Mouse (Mus musculus): ENCODE data around the gene Fam173b.

The Fam173b gene

DNA sequence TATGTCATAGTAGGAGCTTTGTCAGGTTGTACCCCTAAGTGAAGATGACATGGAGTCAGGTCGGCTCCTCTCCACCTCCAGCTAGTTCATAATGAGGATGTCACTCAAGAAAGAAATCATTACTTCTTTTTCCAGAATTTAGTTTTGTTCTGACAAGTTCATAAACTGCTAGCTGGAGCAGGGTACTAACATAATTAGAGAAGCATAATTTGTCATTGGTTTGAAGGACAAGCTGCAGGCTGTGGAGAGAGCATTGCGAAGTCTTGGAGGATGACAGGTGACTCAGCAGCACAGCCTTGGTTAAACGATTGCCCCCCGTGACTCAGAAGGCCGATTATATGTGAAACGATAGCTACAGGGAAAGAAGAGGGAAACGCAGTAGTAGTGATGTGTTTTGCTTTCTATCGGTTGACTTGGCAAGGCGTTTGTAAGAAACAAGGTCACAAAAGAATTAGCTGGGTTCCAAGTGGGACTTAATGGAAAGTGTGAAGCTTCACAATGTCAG lies 34.5 kb downstream of the Fam173b start:
- no peak for DNase-seq (ENCODE audit: low spot score)

DNA sequence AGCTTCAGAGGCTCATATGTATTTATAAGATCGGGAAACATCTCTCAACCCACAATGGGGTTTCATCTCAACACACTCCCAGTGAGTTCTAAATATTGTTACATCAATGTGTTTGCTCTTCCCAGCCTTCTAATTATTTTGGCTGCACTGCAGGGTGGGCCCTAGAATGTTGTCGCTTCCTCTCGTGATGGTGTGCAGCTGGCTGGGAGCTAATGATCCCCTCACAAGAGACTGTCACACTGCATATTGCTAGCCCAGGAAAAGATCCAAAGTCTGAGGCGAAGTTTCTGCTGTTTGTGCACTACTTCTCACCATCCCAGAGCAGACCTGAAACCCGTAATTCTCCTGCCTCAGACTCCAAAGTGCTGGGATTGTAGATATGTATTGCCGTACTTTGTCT lies 45.6 kb downstream of the Fam173b start:
- no peak for DNase-seq (ENCODE audit: low spot score)

DNA sequence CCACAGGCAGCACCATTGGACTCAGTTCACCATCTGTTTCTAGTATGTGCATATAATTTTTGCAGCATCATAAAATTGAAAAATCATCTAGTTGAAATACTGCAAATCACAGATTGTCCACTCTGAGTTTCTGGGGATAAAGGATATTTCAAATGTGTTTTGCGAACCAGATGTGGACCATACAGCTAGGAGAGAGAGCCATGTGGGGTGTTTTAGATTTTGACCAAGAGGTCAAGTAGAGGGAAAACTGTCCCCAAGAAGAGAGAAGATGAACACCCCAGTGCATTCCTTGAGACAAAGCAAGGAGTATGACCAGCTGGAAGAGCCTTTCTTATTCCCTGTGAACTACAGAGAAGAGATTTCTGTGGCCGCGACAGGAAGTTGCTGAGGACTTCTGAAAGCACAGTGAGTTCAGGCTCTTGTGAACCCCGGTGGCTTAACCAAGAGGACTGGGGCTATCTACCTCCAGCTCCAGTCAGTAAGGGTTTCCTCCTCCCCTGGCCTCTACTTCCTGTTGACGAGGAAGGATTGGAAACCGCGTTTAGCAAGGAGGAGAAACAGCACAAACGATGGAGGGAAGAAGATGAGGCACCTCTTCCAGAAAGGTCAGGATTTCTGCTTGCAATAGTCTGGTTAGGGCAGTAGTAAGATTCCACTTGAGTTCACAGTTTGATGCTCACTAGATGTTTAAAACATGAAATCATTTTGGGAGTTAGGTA lies 46.4 kb downstream of the Fam173b start:
- no peak for DNase-seq (ENCODE audit: low spot score)

DNA sequence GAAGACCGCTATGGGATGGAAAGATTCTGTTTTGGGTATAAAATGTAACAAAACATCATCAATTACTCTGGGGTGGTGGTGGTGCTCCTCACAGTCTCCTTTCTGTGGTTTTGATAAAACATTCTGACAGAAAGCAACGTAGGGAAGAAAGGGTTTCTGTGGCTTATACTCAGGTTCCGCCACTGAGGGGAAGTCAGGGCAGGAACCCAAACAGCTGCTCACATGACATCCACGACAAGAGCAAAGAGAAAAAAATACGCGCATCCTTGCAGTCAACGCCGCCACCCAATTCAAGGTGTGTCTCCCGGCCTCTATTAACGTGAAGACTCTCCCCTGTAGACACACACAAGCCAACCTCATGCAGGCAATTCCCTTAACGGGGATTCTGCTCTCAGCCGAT lies 48.0 kb downstream of the Fam173b start:
- DNase-seq (ENCODE audit: low spot score): no peak

DNA sequence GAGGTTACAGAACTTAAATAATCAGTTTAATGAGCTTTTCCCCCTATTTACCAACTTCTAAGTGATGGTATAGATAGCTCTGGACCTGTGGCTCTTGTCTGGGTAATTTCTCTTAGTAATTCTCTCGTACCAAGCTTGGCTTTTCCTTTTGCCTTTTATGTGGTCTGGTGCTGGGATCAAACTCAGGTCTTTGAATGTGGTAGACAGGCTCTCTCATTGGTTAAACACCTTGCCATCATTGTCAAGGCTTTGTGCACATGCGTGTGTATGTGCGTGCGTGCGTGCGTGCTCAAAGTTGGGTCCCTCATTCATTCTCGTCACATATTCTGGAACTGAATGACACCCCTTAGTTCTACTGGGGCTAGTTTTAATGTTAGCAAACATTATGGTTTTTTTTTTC lies 49.2 kb downstream of the Fam173b start:
- no peak for DNase-seq (ENCODE audit: low spot score)

DNA sequence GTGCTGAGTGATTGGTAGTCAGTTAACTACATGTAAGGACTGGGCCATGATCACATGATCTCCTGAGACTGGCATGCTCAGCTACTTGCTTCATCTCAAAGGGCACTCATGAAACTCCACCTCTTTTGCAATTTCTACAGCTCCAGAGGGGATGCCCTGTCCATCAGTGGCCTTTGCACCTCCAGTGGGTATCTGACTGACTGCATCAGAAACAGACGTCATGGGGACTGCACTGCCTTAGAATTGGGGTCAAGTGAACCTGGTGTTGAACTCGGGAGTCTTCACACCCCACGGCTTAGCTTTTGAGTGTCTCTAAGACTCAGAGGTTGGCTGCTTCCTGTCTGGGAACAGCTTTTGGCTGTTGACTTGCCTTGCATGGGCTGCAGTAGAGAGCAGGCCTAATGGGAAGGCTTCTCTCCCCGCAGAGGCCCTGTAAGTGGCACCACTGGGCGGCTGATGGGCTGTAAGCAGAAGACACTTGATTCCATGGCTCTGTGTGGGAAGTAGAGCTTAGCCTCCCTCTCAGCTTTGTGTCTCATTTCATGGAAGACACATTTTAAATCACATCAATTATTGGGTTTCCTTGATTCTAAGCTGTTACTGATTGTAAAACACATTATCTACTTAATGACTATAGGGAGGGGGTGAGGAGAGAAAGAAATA lies 58.6 kb downstream of the Fam173b start:
- no peak for DNase-seq (ENCODE audit: low spot score)

DNA sequence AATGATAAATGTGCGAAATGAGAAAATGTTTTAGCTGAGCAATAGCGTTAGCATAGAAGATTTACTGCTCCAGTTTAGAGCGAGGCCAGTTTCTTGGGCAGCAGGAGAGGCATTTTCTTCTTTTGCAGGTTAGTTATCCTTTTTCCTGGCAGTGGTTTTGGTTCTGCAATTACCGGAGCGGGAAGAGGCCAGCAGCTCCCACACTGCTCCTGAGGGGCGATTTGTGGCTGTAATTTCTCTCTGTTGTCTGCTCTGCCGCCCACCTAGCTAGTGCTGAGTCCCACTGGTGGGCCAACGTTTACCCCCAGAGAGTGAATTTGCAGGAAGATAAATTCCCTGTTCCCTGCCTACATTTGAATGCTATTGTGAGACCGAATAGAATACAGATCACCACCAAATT lies 59.2 kb downstream of the Fam173b start:
- no peak for DNase-seq (ENCODE audit: low spot score)

DNA sequence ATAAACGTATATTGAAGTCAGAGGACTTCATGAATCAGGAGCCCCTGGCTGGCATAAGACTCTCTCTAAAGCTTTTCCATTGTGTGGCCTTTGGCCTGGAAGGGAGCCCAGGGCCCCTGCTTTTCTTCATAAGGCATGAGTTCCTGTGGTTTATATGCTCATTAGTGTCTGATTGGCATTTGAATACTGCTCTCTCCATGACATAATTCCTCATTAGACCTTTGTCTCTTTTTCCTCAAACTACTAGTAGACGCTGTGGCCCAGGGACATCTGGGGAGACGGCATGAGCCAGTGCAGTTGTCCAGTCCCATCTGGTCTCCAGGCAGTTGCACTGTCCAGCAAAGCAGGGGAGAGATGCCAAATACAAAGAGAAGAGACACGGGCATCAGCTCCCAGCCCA lies 60.1 kb downstream of the Fam173b start:
- peak; percentile 79 for DNase-seq (ENCODE audit: low spot score)

DNA sequence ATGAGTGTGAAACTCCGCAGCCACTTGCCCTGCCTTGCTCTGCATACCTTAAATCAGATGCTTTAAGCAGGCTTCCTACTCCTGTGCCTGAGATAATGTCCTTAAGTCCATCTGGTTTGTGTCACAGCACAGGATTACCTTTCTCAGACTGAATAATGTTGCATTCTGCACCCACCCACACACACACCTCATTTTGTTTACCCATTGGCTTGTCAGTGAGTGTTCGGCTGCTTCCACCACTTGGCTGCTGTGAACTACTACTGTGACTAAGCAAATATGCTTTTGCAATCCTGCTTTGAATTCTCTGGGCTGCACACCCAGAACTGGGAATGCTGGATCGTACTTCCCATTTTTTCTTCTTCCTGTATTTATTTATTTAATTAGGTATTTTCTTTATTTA lies 61.4 kb downstream of the Fam173b start:
- no peak for DNase-seq (ENCODE audit: low spot score)

Measured in retina, embryonic 14.5 days (tissue).